Mouse (Mus musculus) thymus, postnatal 4 days (tissue): ENCODE results near the gene Glyat.

Experiments
- DNase-seq: peaks from one replicate; pipeline ENCODE4 v3.0.0; 2021

Glyat gene

GRCm38 (mm10) chr19:12685231-12685630, 52.1 kb downstream of the Glyat start:
- DNase-seq: no peak

GRCm38 (mm10) chr19:12695590-12695989, 62.5 kb downstream of the Glyat start, which contains the start of gene Keg1:
TSS of gene Keg1 (plus strand) at chr19:12695786.
- DNase-seq: no peak

GRCm38 (mm10) chr19:12696221-12696620, 63.1 kb downstream of the Glyat start:
- no peak for DNase-seq
